Mouse (Mus musculus) erythroid progenitor cell, adult 5-6 weeks (primary cell): ENCODE measurements around the gene Robo1. TPM values are rescaled to one million over a fixed set of nuclear protein-coding genes. Genes with fewer than 3 reads are reported as not detected.
"Not testable (repeated sequence)": the region's sequence is repeated elsewhere in the genome, so short reads cannot be mapped to it uniquely, and the experiment has no call there.

Source experiments
- ATAC-seq: replicated peaks from 2 replicates; pipeline ENCODE4 v1.8.0; 2016; ENCODE audit warnings: moderate number of reproducible peaks, mild to moderate bottlenecking, moderate TSS enrichment, inconsistent platforms; ENCODE audit not compliant: poor library complexity, low FRiP score, severe bottlenecking
- total RNA-seq, 2 experiments: library from RNA; stranded (forward) in 1 of 2; stranded (reverse) in 1 of 2; fragments of 150-400 nt in 1 of 2; fragments of 186-747, 209-891 nt in 1 of 2; gene quantifications; 2 replicates each; pipeline versions ENCODE4 v1.2.3 to v1.2.4; 2015 to 2017; ENCODE audit warnings: low replicate concordance in 2 of 2

Robo1 gene
- total RNA-seq, 2 experiments from 2014 or later: not detected

- no peak for ATAC-seq
These were observed 114.3 kb downstream of the Robo1 start for GRCm38 (mm10) chr16:72422426-72422825.

GRCm38 (mm10) chr16:72434396-72434795 lies 126.3 kb downstream of the Robo1 start:
- no peak for ATAC-seq

- ATAC-seq: no peak
These were observed 136.5 kb downstream of the Robo1 start for GRCm38 (mm10) chr16:72444428-72445135.

GRCm38 (mm10) chr16:72458155-72458554 lies 150.0 kb downstream of the Robo1 start:
- ATAC-seq: no peak

- no peak for ATAC-seq
These were observed 150.5 kb downstream of the Robo1 start for GRCm38 (mm10) chr16:72458576-72458975.

- no peak for ATAC-seq
These were observed 157.6 kb downstream of the Robo1 start for GRCm38 (mm10) chr16:72465696-72466095.

- no peak for ATAC-seq
These were observed 162.0 kb downstream of the Robo1 start for GRCm38 (mm10) chr16:72470037-72470673.

- ATAC-seq: no peak
These were observed 202.7 kb downstream of the Robo1 start for GRCm38 (mm10) chr16:72510716-72511199.

GRCm38 (mm10) chr16:72531337-72531736 lies 223.2 kb downstream of the Robo1 start:
- no peak for ATAC-seq

- no peak for ATAC-seq
These were observed 225.9 kb downstream of the Robo1 start for GRCm38 (mm10) chr16:72533900-72534571.

GRCm38 (mm10) chr16:72538171-72538570 lies 230.1 kb downstream of the Robo1 start:
- ATAC-seq: no peak

- ATAC-seq: no peak
These were observed 235.8 kb downstream of the Robo1 start for GRCm38 (mm10) chr16:72543928-72544327.

- ATAC-seq: no peak
These were observed 236.8 kb downstream of the Robo1 start for GRCm38 (mm10) chr16:72544950-72545349.

GRCm38 (mm10) chr16:72551672-72552243 lies 243.7 kb downstream of the Robo1 start:
- no peak for ATAC-seq

- no peak for ATAC-seq
These were observed 245.6 kb downstream of the Robo1 start for GRCm38 (mm10) chr16:72553713-72554112.

- ATAC-seq: not testable (repeated sequence)
These were observed 254.0 kb downstream of the Robo1 start for GRCm38 (mm10) chr16:72562149-72562548.

- ATAC-seq: no peak
These were observed 255.3 kb downstream of the Robo1 start for GRCm38 (mm10) chr16:72563196-72563963.

- no peak for ATAC-seq
These were observed 267.1 kb downstream of the Robo1 start for GRCm38 (mm10) chr16:72575171-72575570.

GRCm38 (mm10) chr16:72576956-72577355 lies 268.9 kb downstream of the Robo1 start:
- ATAC-seq: no peak
